Mouse (Mus musculus) myocyte (in vitro differentiated cells): ENCODE measurements around the gene Irf2bp2. TPM values are rescaled to one million over a fixed set of nuclear protein-coding genes. Genes with fewer than 3 reads are reported as not detected.
A peak's percentile ranks its signal among the peaks of the same experiment; 100 is the strongest.

Source experiments
- H3K27me3 ChIP-seq: one replicate; pipeline ENCODE4 v1.6.1; 2011; ENCODE audit not compliant: control insufficient read depth, insufficient read depth, insufficient read length
- H3K36me3 ChIP-seq: one replicate; pipeline ENCODE4 v1.6.1; 2011; ENCODE audit not compliant: control insufficient read depth, insufficient read depth
- H3K4me2 ChIP-seq: one replicate; pipeline ENCODE4 v1.6.1; 2011; ENCODE audit warnings: low read depth, control low read depth
- H3K4me3 ChIP-seq: one replicate; pipeline ENCODE4 v1.5.1; 2011; ENCODE audit warnings: mild to moderate bottlenecking, control low read depth, moderate library complexity
- H3K79me2 ChIP-seq: one replicate; pipeline ENCODE4 v1.6.1; 2011; ENCODE audit not compliant: control insufficient read depth, insufficient read depth
- H3ac ChIP-seq: one replicate; pipeline ENCODE4 v1.6.1; 2011; ENCODE audit not compliant: control insufficient read depth, insufficient read length
- CEBPB ChIP-seq: IDR thresholded peaks from 2 replicates; pipeline ENCODE4 v1.6.1; 2011; ENCODE audit warnings: mild to moderate bottlenecking, moderate library complexity; ENCODE audit not compliant: poor library complexity, insufficient read depth, severe bottlenecking
- E2F4 ChIP-seq: IDR thresholded peaks from one replicate; pipeline ENCODE4 v1.6.1; 2011; ENCODE audit warnings: mild to moderate bottlenecking, control low read depth, moderate library complexity; ENCODE audit not compliant: insufficient read depth
- MAX ChIP-seq: IDR thresholded peaks from one replicate; pipeline ENCODE4 v1.6.1; 2011; ENCODE audit warnings: low read depth, mild to moderate bottlenecking, control low read depth
- MYOD1 ChIP-seq, 3 experiments: IDR thresholded peaks; one replicate each; pipeline ENCODE4 v1.6.1; 2011; ENCODE audit warnings: control low read depth in 2 of 3, low read depth in 2 of 3, mild to moderate bottlenecking in 2 of 3, moderate library complexity in 1 of 3; ENCODE audit not compliant: insufficient read length in 2 of 3, control insufficient read depth in 1 of 3
- MYOG ChIP-seq, 3 experiments: IDR thresholded peaks; one replicate each; pipeline ENCODE4 v1.6.1; 2011; ENCODE audit warnings: control low read depth in 2 of 3, low read depth in 2 of 3, mild to moderate bottlenecking in 2 of 3; ENCODE audit not compliant: insufficient read length in 2 of 3, control insufficient read depth in 1 of 3, insufficient read depth in 1 of 3
- POLR2A ChIP-seq: IDR thresholded peaks from one replicate; pipeline ENCODE4 v1.6.1; 2011; ENCODE audit warnings: low read depth, mild to moderate bottlenecking, control low read depth, moderate library complexity; ENCODE audit not compliant: insufficient read length
- POLR2AphosphoS2 ChIP-seq: IDR thresholded peaks from one replicate; pipeline ENCODE4 v1.6.1; 2011; ENCODE audit warnings: low read depth, control low read depth; ENCODE audit not compliant: insufficient read length
- REST ChIP-seq: IDR thresholded peaks from one replicate; pipeline ENCODE4 v1.6.1; 2011; ENCODE audit warnings: mild to moderate bottlenecking, control low read depth, moderate library complexity; ENCODE audit not compliant: insufficient read depth, insufficient read length
- SRF ChIP-seq: IDR thresholded peaks from one replicate; pipeline ENCODE4 v1.6.1; 2011; ENCODE audit warnings: low read depth; ENCODE audit not compliant: control insufficient read depth, insufficient read length
- TCF12 ChIP-seq: IDR thresholded peaks from one replicate; pipeline ENCODE4 v1.6.1; 2011; ENCODE audit warnings: mild to moderate bottlenecking, control low read depth; ENCODE audit not compliant: poor library complexity, insufficient read depth, severe bottlenecking
- TCF3 ChIP-seq: IDR thresholded peaks from one replicate; pipeline ENCODE4 v1.6.1; 2011; ENCODE audit warnings: low read depth, control low read depth; ENCODE audit not compliant: insufficient read length
- USF1 ChIP-seq: IDR thresholded peaks from one replicate; pipeline ENCODE4 v1.6.1; 2011; ENCODE audit warnings: low read depth, mild to moderate bottlenecking, control low read depth, moderate library complexity
- polyA plus RNA-seq: library from polyadenylated mRNA; unstranded; fragments of >200 nt; fragmentation: generic; extraction: Trizol; gene quantifications from one replicate; pipeline ENCODE4 v1.2.1, GENCODE M21; 2012; ENCODE audit warnings: missing spikeins

Irf2bp2 gene
- polyA plus RNA-seq, 1 experiment: 16.8 TPM

DNA sequence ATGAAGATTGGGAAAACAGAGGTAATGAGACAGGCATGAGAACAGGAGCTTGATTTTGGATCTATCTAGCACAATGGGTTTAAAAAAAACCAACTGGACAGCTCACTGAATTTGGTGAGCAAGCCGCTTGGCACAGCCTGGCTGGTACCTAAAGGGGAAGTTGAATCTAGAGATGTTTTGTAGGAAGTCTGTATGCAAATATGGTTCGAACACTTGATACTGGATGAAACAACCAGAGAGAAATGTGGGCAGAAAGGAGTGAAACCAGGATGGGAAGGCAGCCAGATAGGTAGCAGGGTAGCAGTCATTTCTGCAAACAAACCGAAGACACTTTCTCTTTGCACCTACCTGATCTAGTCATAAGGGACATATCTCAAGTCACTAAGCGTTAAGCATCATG is 13.0 kb downstream of the Irf2bp2 start:
- peaks cover 14% of the 10 kb centered on the region for H3K79me2 ChIP-seq
- TF ChIP-seq MYOG (IDR thresholded peaks at IDR 0.05; ENCODE audit: control insufficient read depth in 1 of 3, insufficient read depth in 1 of 3, insufficient read length in 2 of 3, low read depth in 2 of 3) (no peak), CEBPB (no peak)
- no peak overlapping the region for H3ac ChIP-seq
- H3K4me3 ChIP-seq: no peak overlapping the region
- H3K4me2 ChIP-seq: no peak overlapping the region
- peaks cover 4% of the 10 kb centered on the region for H3K36me3 ChIP-seq
- H3K27me3 ChIP-seq: no peaks in the 10 kb centered on the region

GRCm38 (mm10) chr8:126580086-126580485 is 13.7 kb downstream of the Irf2bp2 start:
- no peak overlapping the region for H3K4me3 ChIP-seq
- peaks cover 4% of the 10 kb centered on the region for H3K36me3 ChIP-seq
- H3ac ChIP-seq: no peak overlapping the region
- peaks cover 7% of the 10 kb centered on the region for H3K79me2 ChIP-seq
- H3K27me3 ChIP-seq: no peaks in the 10 kb centered on the region
- no peak overlapping the region for H3K4me2 ChIP-seq
- no peak for TF ChIP-seq MYOD1 (IDR thresholded peaks at IDR 0.05; ENCODE audit: control insufficient read depth in 1 of 3, insufficient read length in 2 of 3, low read depth in 2 of 3)
- TF ChIP-seq POLR2AphosphoS2: no peak
- no peak for TF ChIP-seq MAX
- TF ChIP-seq TCF3: no peak
- TF ChIP-seq POLR2A: no peak
- no peak for TF ChIP-seq REST
- TF ChIP-seq MYOG (IDR thresholded peaks at IDR 0.05; ENCODE audit: control insufficient read depth in 1 of 3, insufficient read depth in 1 of 3, insufficient read length in 2 of 3, low read depth in 2 of 3): no peak
- no peak for TF ChIP-seq TCF12
- no peak for TF ChIP-seq E2F4
- TF ChIP-seq CEBPB: no peak
- TF ChIP-seq SRF: no peak
- TF ChIP-seq USF1: no peak

GRCm38 (mm10) chr8:126578641-126579040 is 15.1 kb downstream of the Irf2bp2 start:
- Histone ChIP-seq H3K36me3 (peaks cover 4% of the 10 kb centered on the region), H3K27me3 (no peaks in the 10 kb centered on the region), H3K79me2 (no peaks in the 10 kb centered on the region), H3K4me3 (no peak overlapping the region), H3ac (no peak overlapping the region), H3K4me2 (no peak overlapping the region)
- peak in 1 of 3 experiments; percentile 29 for TF ChIP-seq MYOD1 (IDR thresholded peaks at IDR 0.05; ENCODE audit: control insufficient read depth in 1 of 3, insufficient read length in 2 of 3, low read depth in 2 of 3)
- TF ChIP-seq MYOG (IDR thresholded peaks at IDR 0.05; ENCODE audit: control insufficient read depth in 1 of 3, insufficient read depth in 1 of 3, insufficient read length in 2 of 3, low read depth in 2 of 3): no peak
- TF ChIP-seq TCF12: peak; percentile 2
- no peak for TF ChIP-seq MAX

DNA sequence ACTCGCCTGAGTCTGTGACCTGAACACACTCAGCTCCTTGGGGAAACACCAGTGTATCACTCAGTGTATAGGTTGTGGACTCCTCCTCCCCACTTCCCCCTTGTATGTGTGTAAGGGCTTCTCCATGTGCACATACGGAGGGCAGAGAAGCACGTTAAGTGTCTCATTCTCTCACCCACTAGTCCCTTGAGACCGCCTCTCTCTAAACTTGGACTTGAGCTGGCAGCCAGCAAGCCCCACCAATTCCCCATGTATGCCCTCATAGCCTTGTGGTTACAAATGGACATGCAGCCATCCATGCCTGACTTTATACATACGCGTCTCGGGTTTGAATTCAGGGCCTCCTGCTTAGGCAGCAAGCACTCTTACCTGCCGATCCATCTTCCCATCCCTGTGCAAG is 16.9 kb downstream of the Irf2bp2 start:
- Histone ChIP-seq H3K4me2 (no peak overlapping the region), H3K36me3 (peaks cover 4% of the 10 kb centered on the region), H3K79me2 (no peaks in the 10 kb centered on the region), H3ac (no peak overlapping the region), H3K4me3 (no peak overlapping the region), H3K27me3 (no peaks in the 10 kb centered on the region)
- TF ChIP-seq TCF12: no peak
- no peak for TF ChIP-seq POLR2AphosphoS2
- TF ChIP-seq TCF3: no peak
- no peak for TF ChIP-seq CEBPB
- no peak for TF ChIP-seq REST
- TF ChIP-seq SRF: no peak
- no peak for TF ChIP-seq MAX
- TF ChIP-seq MYOG (IDR thresholded peaks at IDR 0.05; ENCODE audit: control insufficient read depth in 1 of 3, insufficient read depth in 1 of 3, insufficient read length in 2 of 3, low read depth in 2 of 3): no peak
- no peak for TF ChIP-seq POLR2A
- no peak for TF ChIP-seq USF1
- no peak for TF ChIP-seq E2F4
- no peak for TF ChIP-seq MYOD1 (IDR thresholded peaks at IDR 0.05; ENCODE audit: control insufficient read depth in 1 of 3, insufficient read length in 2 of 3, low read depth in 2 of 3)

DNA sequence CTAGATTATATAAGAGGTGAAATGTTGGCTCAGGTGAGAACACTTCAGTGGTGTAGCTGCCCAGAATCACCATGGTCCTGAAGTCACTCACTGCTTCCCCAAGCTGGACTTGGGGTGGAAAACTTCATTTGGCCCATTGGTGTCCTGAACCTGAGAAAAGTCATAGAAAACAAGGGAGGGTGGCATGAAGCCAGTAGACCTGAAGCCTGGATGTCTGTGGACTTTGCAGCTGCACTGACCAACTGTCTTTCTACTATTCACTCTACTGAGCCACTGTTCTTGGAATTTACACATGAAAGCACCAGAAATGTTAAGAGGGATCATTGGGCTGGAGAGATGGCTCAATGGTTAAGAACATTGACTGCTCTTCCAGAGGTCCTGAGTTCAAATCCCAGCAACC is 17.7 kb downstream of the Irf2bp2 start:
- H3K4me2 ChIP-seq: no peak overlapping the region
- H3K27me3 ChIP-seq: no peaks in the 10 kb centered on the region
- TF ChIP-seq E2F4 (no peak), REST (no peak), CEBPB (no peak), USF1 (no peak), MYOD1 (IDR thresholded peaks at IDR 0.05; ENCODE audit: control insufficient read depth in 1 of 3, insufficient read length in 2 of 3, low read depth in 2 of 3) (no peak), POLR2A (no peak), SRF (no peak), TCF12 (no peak), POLR2AphosphoS2 (no peak), TCF3 (no peak), MAX (no peak), MYOG (IDR thresholded peaks at IDR 0.05; ENCODE audit: control insufficient read depth in 1 of 3, insufficient read depth in 1 of 3, insufficient read length in 2 of 3, low read depth in 2 of 3) (no peak)
- no peak overlapping the region for H3K4me3 ChIP-seq
- H3ac ChIP-seq: no peak overlapping the region
- H3K79me2 ChIP-seq: no peaks in the 10 kb centered on the region
- no peaks in the 10 kb centered on the region for H3K36me3 ChIP-seq
